Mouse (Mus musculus) embryonic facial prominence, embryonic 15.5 days (tissue): ENCODE data around the gene Ebpl. TPM values are rescaled to one million over a fixed set of nuclear protein-coding genes. Genes with fewer than 3 reads are reported as not detected.

Source experiments
- ATAC-seq: fragments of 200-750 bp; cut with Nextera tagmentation; 2 replicates; pipeline ENCODE4 v1.8.0; 2017; ENCODE audit warnings: low read depth, moderate TSS enrichment; ENCODE audit not compliant: insufficient number of reproducible peaks, low FRiP score, low TSS enrichment
- H3K27ac ChIP-seq: fragments of 300-500 bp; sonication (generic); replicated peaks from 2 replicates; pipeline ENCODE4 v1.5.1; 2015; ENCODE audit warnings: mild to moderate bottlenecking, inconsistent platforms
- H3K27me3 ChIP-seq: fragments of 300-500 bp; sonication (generic); 2 replicates; pipeline ENCODE4 v1.6.1; 2015; ENCODE audit warnings: inconsistent platforms
- H3K36me3 ChIP-seq: fragments of 300-500 bp; sonication (generic); 2 replicates; pipeline ENCODE4 v1.6.1; 2015; ENCODE audit warnings: mild to moderate bottlenecking, inconsistent platforms
- H3K4me1 ChIP-seq: fragments of 300-500 bp; sonication (generic); 2 replicates; pipeline ENCODE4 v1.6.1; 2015; ENCODE audit warnings: inconsistent platforms
- H3K4me2 ChIP-seq: fragments of 300-500 bp; sonication (generic); replicated peaks from 2 replicates; pipeline ENCODE4 v1.6.1; 2015; ENCODE audit warnings: mild to moderate bottlenecking, inconsistent platforms
- H3K4me3 ChIP-seq: fragments of 300-500 bp; sonication (generic); replicated peaks from 2 replicates; pipeline ENCODE4 v1.5.1; 2015; ENCODE audit warnings: mild to moderate bottlenecking, inconsistent platforms
- H3K9ac ChIP-seq: fragments of 300-500 bp; sonication (generic); 2 replicates; pipeline ENCODE4 v1.6.1; 2015; ENCODE audit warnings: inconsistent platforms
- H3K9me3 ChIP-seq: fragments of 300-500 bp; sonication (generic); replicated peaks from 2 replicates; pipeline ENCODE4 v1.6.1; 2016; ENCODE audit warnings: inconsistent platforms
- WGBS: fragments of 180-500 bp; shearing (Covaris S2); methylation state at CpG from one replicate; pipeline ENCODE4 v1.1.7; 2015; 5-methylcytosine and 5-hydroxymethylcytosine counted together
- polyA plus RNA-seq: library from polyadenylated mRNA; unstranded; fragments of >200 nt; fragmentation: Nextera tagmentation; extraction: Ambion mirVana; gene quantifications from 2 replicates; pipeline ENCODE4 v1.2.1, GENCODE M21; 2015

The Ebpl gene
- polyA plus RNA-seq, 1 experiment from 2014 or later: 12.0 TPM

GRCm38 (mm10) chr14:61299810-61300209, 60.4 kb downstream of the Ebpl start:
- H3K36me3 ChIP-seq: no peaks in the 10 kb centered on the region
- H3K27me3 ChIP-seq: no peaks in the 10 kb centered on the region
- H3K27ac ChIP-seq: no peak overlapping the region
- 75% methylated on average over 6 of the region's 6 CpGs for WGBS
- no peaks in the 10 kb centered on the region for H3K9me3 ChIP-seq
- no peak overlapping the region for H3K4me3 ChIP-seq
- no peak overlapping the region for H3K4me2 ChIP-seq
- no peaks in the 10 kb centered on the region for H3K4me1 ChIP-seq
- ATAC-seq: no peak
- no peak overlapping the region for H3K9ac ChIP-seq

DNA sequence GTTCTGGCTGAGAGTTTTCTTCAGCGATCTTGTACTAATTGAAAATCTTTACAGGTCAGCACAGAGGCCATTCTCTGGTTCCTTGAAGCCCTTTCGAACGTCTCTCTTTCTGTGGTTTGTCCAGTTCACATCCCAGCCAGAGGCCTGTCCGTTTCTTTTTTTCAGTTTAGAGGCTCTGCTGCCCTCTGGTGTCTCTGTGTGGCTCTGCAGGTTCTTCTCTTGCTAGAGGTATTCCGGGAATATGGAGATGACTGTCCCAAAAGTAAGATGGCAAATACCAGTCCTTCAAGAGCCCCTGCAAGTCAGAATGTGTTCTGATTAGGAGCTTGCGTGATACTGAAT, 65.5 kb downstream of the Ebpl start:
- WGBS: 11% methylated on average over 6 of the region's 6 CpGs
- Histone ChIP-seq H3K27me3 (no peaks in the 10 kb centered on the region), H3K27ac (no peak overlapping the region), H3K9ac (no peak overlapping the region), H3K9me3 (no peaks in the 10 kb centered on the region), H3K4me1 (0 out of 2 replicates have a peak, but pooled peaks cover 2% of the 10 kb centered on the region), H3K4me3 (no peak overlapping the region), H3K36me3 (no peaks in the 10 kb centered on the region), H3K4me2 (peak overlapping the region; percentile 27; the same call in 1 of the 2 replicates)
- no peak for ATAC-seq

- no peaks in the 10 kb centered on the region for H3K36me3 ChIP-seq
- no peak for ATAC-seq
- H3K27me3 ChIP-seq: no peaks in the 10 kb centered on the region
- H3K9ac ChIP-seq: no peak overlapping the region
- H3K27ac ChIP-seq: no peak overlapping the region
- H3K4me3 ChIP-seq: no peak overlapping the region
- H3K4me1 ChIP-seq: 0 out of 2 replicates have a peak, but pooled peaks cover 2% of the 10 kb centered on the region
- peak overlapping the region; percentile 27; the same call in 1 of the 2 replicates for H3K4me2 ChIP-seq
- WGBS: 46% methylated on average over 16 of the region's 16 CpGs
- H3K9me3 ChIP-seq: no peaks in the 10 kb centered on the region
Observed at GRCm38 (mm10) chr14:61293884-61294737, 66.1 kb downstream of the Ebpl start.

- WGBS: 39% methylated on average over 3 of the region's 3 CpGs
- no peak overlapping the region for H3K9ac ChIP-seq
- no peaks in the 10 kb centered on the region for H3K27me3 ChIP-seq
- no peak overlapping the region for H3K27ac ChIP-seq
- H3K4me2 ChIP-seq: no peak overlapping the region
- 0 out of 2 replicates have a peak, but pooled peaks cover 2% of the 10 kb centered on the region for H3K4me1 ChIP-seq
- no peak for ATAC-seq
- H3K9me3 ChIP-seq: no peaks in the 10 kb centered on the region
- H3K36me3 ChIP-seq: no peaks in the 10 kb centered on the region
- no peak overlapping the region for H3K4me3 ChIP-seq
Observed at GRCm38 (mm10) chr14:61290664-61291063, 69.6 kb downstream of the Ebpl start.

GRCm38 (mm10) chr14:61288606-61289286, 71.5 kb downstream of the Ebpl start:
- no peak overlapping the region for H3K9ac ChIP-seq
- H3K27ac ChIP-seq: no peak overlapping the region
- no peak overlapping the region for H3K4me2 ChIP-seq
- H3K27me3 ChIP-seq: no peaks in the 10 kb centered on the region
- no peak for ATAC-seq
- no peaks in the 10 kb centered on the region for H3K9me3 ChIP-seq
- no peak overlapping the region for H3K4me3 ChIP-seq
- 62% methylated on average over 19 of the region's 19 CpGs for WGBS
- H3K36me3 ChIP-seq: no peaks in the 10 kb centered on the region
- no peaks in the 10 kb centered on the region for H3K4me1 ChIP-seq

Other genes with a start within 250 kb of the Ebpl start
- gene Sacs, start 222.0 kb downstream of the Ebpl start, polyA plus RNA-seq: 2.5 and 2.9 TPM in 2 replicates
- 11.1 and 16.8 TPM in 2 replicates for gene Sgcg, start 101.9 kb downstream of the Ebpl start, polyA plus RNA-seq
- 0.76 and 1.4 TPM in 2 replicates for gene Arl11, start 50.7 kb downstream of the Ebpl start, polyA plus RNA-seq
- 44.4 and 45.1 TPM in 2 replicates for gene Kpna3, start 79.4 kb upstream of the Ebpl start, polyA plus RNA-seq
- gene Spryd7, start 196.4 kb upstream of the Ebpl start, polyA plus RNA-seq: 23.5 and 23.8 TPM in 2 replicates
- gene Trim13, start 237.8 kb upstream of the Ebpl start, polyA plus RNA-seq: 20.5 and 21.2 TPM in 2 replicates
- gene Kcnrg, start 247.0 kb upstream of the Ebpl start, polyA plus RNA-seq: 2.2 and 3.3 TPM in 2 replicates